In genomic region chr2:38137086-38137485, GRCm38 (mm10) we compare ENCODE assay signal across 10 mouse cellular contexts.
DNase-seq lines count a peak whose midpoint lies in the region; ATAC-seq lines count a peak whose summit lies in the region.
"Had no signal": no experiment of that assay in that cellular context is flagged by ENCODE, and none has a peak within 500 bp of the region (broad histone marks: within the 10 kb centered on the region; RNA-seq: fewer than 3 reads in every experiment).

No protein-coding gene starts in this region.

- H3K4me3 ChIP-seq in hindbrain, embryonic 12.5 days, result no peak overlapping the region
- H3K4me3 ChIP-seq in midbrain, embryonic 14.5 days (replicated peaks; ENCODE audit: low read depth, low read length), result no peak overlapping the region
- no peak overlapping the region for H3K4me3 ChIP-seq in kidney, embryonic 15.5 days (replicated peaks)
- H3K4me3 ChIP-seq: embryonic facial prominence, embryonic 13.5 days had no signal

- H3K9me3 ChIP-seq in hindbrain, embryonic 12.5 days (replicated peaks), result no peaks in the 10 kb centered on the region
- H3K9me3 ChIP-seq in midbrain, embryonic 14.5 days (ENCODE audit: control insufficient read depth, low read length), result no peaks in the 10 kb centered on the region
- H3K9me3 ChIP-seq in kidney, embryonic 15.5 days (replicated peaks), result no peaks in the 10 kb centered on the region
- H3K9me3 ChIP-seq: embryonic facial prominence, embryonic 13.5 days had no signal

- WGBS in hindbrain, embryonic 12.5 days, result 14% methylated on average over 5 of the region's 5 CpGs
- WGBS in midbrain, embryonic 14.5 days, result 21% methylated on average over 5 of the region's 5 CpGs
- WGBS in kidney, embryonic 15.5 days, result 22% methylated on average over 5 of the region's 5 CpGs

- no peaks in the 10 kb centered on the region for H3K36me3 ChIP-seq in hindbrain, embryonic 12.5 days
- no peaks in the 10 kb centered on the region for H3K36me3 ChIP-seq in midbrain, embryonic 14.5 days (ENCODE audit: control insufficient read depth, insufficient read depth, low read length)
- H3K36me3 ChIP-seq in kidney, embryonic 15.5 days, result no peaks in the 10 kb centered on the region
- H3K36me3 ChIP-seq: embryonic facial prominence, embryonic 13.5 days had no signal

- H3K4me2 ChIP-seq in hindbrain, embryonic 12.5 days (replicated peaks), result no peak overlapping the region
- no peak overlapping the region for H3K4me2 ChIP-seq in midbrain, embryonic 14.5 days (ENCODE audit: low read length)
- H3K4me2 ChIP-seq in kidney, embryonic 15.5 days, result no peak overlapping the region
- H3K4me2 ChIP-seq: embryonic facial prominence, embryonic 13.5 days had no signal

- no peaks in the 10 kb centered on the region for H3K27me3 ChIP-seq in hindbrain, embryonic 12.5 days
- H3K27me3 ChIP-seq in midbrain, embryonic 14.5 days (ENCODE audit: control insufficient read depth, insufficient read depth, low read length), result no peaks in the 10 kb centered on the region
- H3K27me3 ChIP-seq in kidney, embryonic 15.5 days, result no peaks in the 10 kb centered on the region
- H3K27me3 ChIP-seq: embryonic facial prominence, embryonic 13.5 days; Patski had no signal

- H3K27ac ChIP-seq in hindbrain, embryonic 12.5 days, result no peak overlapping the region
- H3K27ac ChIP-seq in midbrain, embryonic 14.5 days (replicated peaks; ENCODE audit: low read depth, low read length), result no peak overlapping the region
- H3K27ac ChIP-seq in kidney, embryonic 15.5 days, result no peak overlapping the region
- H3K27ac ChIP-seq: embryonic facial prominence, embryonic 13.5 days; liver, embryonic 14.5 days had no signal

- H3K9ac ChIP-seq in hindbrain, embryonic 12.5 days, result no peak overlapping the region
- no peak overlapping the region for H3K9ac ChIP-seq in midbrain, embryonic 14.5 days (replicated peaks; ENCODE audit: low read length)
- no peak overlapping the region for H3K9ac ChIP-seq in kidney, embryonic 15.5 days
- H3K9ac ChIP-seq: embryonic facial prominence, embryonic 13.5 days; liver, embryonic 14.5 days had no signal

- peak; percentile 74 for DNase-seq in cerebellum, adult 11 months
- peak; percentile 88 to 90 for DNase-seq in cerebellum, postnatal 25 days
- peak; percentile 73 for DNase-seq in midbrain, embryonic 14.5 days
- DNase-seq in T-cell, adult 2 months (ENCODE audit: low spot score), result no peak
- no peak for DNase-seq in left cerebral cortex, adult 9 months (ENCODE audit: low spot score in 2 of 2)

- peaks cover 11% of the 10 kb centered on the region for H3K4me1 ChIP-seq in hindbrain, embryonic 12.5 days
- H3K4me1 ChIP-seq in midbrain, embryonic 14.5 days (ENCODE audit: control insufficient read depth, insufficient read depth, low read length), result peaks cover 30% of the 10 kb centered on the region
- H3K4me1 ChIP-seq in kidney, embryonic 15.5 days, result no peaks in the 10 kb centered on the region

- ATAC-seq in hindbrain, embryonic 12.5 days (ENCODE audit: low FRiP score), result peak; percentile 91
- ATAC-seq in midbrain, embryonic 14.5 days (ENCODE audit: low FRiP score, low TSS enrichment), result peak; percentile 73; the same call in 1 of the 2 replicates
- ATAC-seq in kidney, embryonic 15.5 days (replicated peaks; ENCODE audit: low FRiP score), result no peak
- ATAC-seq: Patski had no signal

Comparison
In these comparisons a context has a peak if more than half of its experiments do, and no peak if none do; other contexts are left out.
1. DNase-seq: peak in cerebellum, adult 11 months (single experiment), cerebellum, postnatal 25 days (2 of 2) and midbrain, embryonic 14.5 days (single experiment); none in T-cell, adult 2 months (single experiment) and left cerebral cortex, adult 9 months (0 of 2).